Mouse (Mus musculus) adrenal gland, postnatal 36 days (tissue): ENCODE results near the gene Bcar1. TPM values are rescaled to one million over a fixed set of nuclear protein-coding genes. Genes with fewer than 3 reads are reported as not detected.

Source experiments
- DNase-seq, 2 experiments: peaks; one replicate each; pipeline ENCODE4 v3.0.0; 2021; ENCODE audit warnings: mixed read lengths in 1 of 2
- total RNA-seq, 2 experiments: library from RNA; stranded (reverse); gene quantifications; 2 replicates each; pipeline ENCODE4 v1.2.3; 2021

The Bcar1 gene
- total RNA-seq, 2 experiments from 2014 or later, result 68.5 to 75.7 TPM

- DNase-seq, result peak; percentile 68 to 77
Observed at GRCm38 (mm10) chr8:111769764-111770428, 26.3 kb upstream of the Bcar1 start.

- DNase-seq, result no peak
Observed at GRCm38 (mm10) chr8:111769296-111769695, 25.7 kb upstream of the Bcar1 start.

- no peak for DNase-seq
Observed at GRCm38 (mm10) chr8:111768651-111769050, 25.0 kb upstream of the Bcar1 start.

- no peak for DNase-seq
Observed at GRCm38 (mm10) chr8:111765616-111766015, 22.0 kb upstream of the Bcar1 start.

- no peak for DNase-seq
Observed at GRCm38 (mm10) chr8:111765096-111765495, 21.5 kb upstream of the Bcar1 start.

GRCm38 (mm10) chr8:111760708-111761107 lies 17.1 kb upstream of the Bcar1 start:
- DNase-seq, result no peak

- no peak for DNase-seq
Observed at GRCm38 (mm10) chr8:111758817-111759216, 15.2 kb upstream of the Bcar1 start.

- no peak for DNase-seq
Observed at GRCm38 (mm10) chr8:111757599-111757998, 14.0 kb upstream of the Bcar1 start.

- no peak for DNase-seq
Observed at GRCm38 (mm10) chr8:111754736-111755135, 11.1 kb upstream of the Bcar1 start.

GRCm38 (mm10) chr8:111754088-111754487 lies 10.5 kb upstream of the Bcar1 start:
- DNase-seq, result peak; percentile 81 to 83

- DNase-seq, result no peak
Observed at GRCm38 (mm10) chr8:111748766-111749165, 5.2 kb upstream of the Bcar1 start.

GRCm38 (mm10) chr8:111747866-111748649 lies 4.4 kb upstream of the Bcar1 start:
- peak in 1 of 2 experiments; percentile 63 for DNase-seq

- peak; percentile 71 to 76 for DNase-seq
Observed at GRCm38 (mm10) chr8:111746582-111747465, 3.2 kb upstream of the Bcar1 start.

- peak; percentile 85 to 93 for DNase-seq
Observed at GRCm38 (mm10) chr8:111745591-111746418, 2.2 kb upstream of the Bcar1 start.

GRCm38 (mm10) chr8:111745086-111745485 lies 1.5 kb upstream of the Bcar1 start:
- no peak for DNase-seq

- no peak for DNase-seq
Observed at GRCm38 (mm10) chr8:111743101-111743791, 363 bp downstream of the Bcar1 start.

- DNase-seq, result peak in 1 of 2 experiments; percentile 63
Observed at GRCm38 (mm10) chr8:111742261-111743037, 1.2 kb downstream of the Bcar1 start.

GRCm38 (mm10) chr8:111741556-111741955 lies 2.1 kb downstream of the Bcar1 start:
- no peak for DNase-seq

GRCm38 (mm10) chr8:111740994-111741393 lies 2.6 kb downstream of the Bcar1 start:
- no peak for DNase-seq

GRCm38 (mm10) chr8:111740301-111740711 lies 3.3 kb downstream of the Bcar1 start:
- peak in 1 of 2 experiments; percentile 57 for DNase-seq
